Mouse (Mus musculus): ENCODE results near the gene Btbd8. TPM values are rescaled to one million over a fixed set of nuclear protein-coding genes. Genes with fewer than 3 reads are reported as not detected.

Btbd8 gene
- total and polyA plus RNA-seq, 2 experiments from 2014 or later, result 2.5 to 5.4 TPM

- H3K27ac ChIP-seq (ENCODE audit: low read depth), result no peak overlapping the region
Observed at GRCm38 (mm10) chr5:107497519-107498501, 60.0 kb downstream of the Btbd8 start.

GRCm38 (mm10) chr5:107498806-107499310, 61.1 kb downstream of the Btbd8 start:
- no peaks in the 10 kb centered on the region for H3K4me1 ChIP-seq (ENCODE audit: control insufficient read depth, insufficient read depth)
- TF ChIP-seq EP300 (IDR thresholded peaks at IDR 0.05; ENCODE audit: low read depth) (no peak), CTCF (IDR thresholded peaks at IDR 0.05; ENCODE audit: low read depth) (no peak)
- no peaks in the 10 kb centered on the region for H3K36me3 ChIP-seq (replicated peaks; ENCODE audit: control insufficient read depth, insufficient read depth, low read length)
- WGBS, result 78% methylated on average over 5 of the region's 5 CpGs
- H3K9ac ChIP-seq (replicated peaks; ENCODE audit: low read depth, low read length), result no peak overlapping the region
- no peak overlapping the region for H3K4me3 ChIP-seq (ENCODE audit: low read depth, low read length)
- ATAC-seq (ENCODE audit: insufficient read depth, low read depth) (no peak), DNase-seq (ENCODE audit: low spot score) (no peak)
- H3K9me3 ChIP-seq (replicated peaks; ENCODE audit: control insufficient read depth, low read length), result no peaks in the 10 kb centered on the region
- H3K4me2 ChIP-seq (ENCODE audit: low read depth, low read length), result no peak overlapping the region
- no peaks in the 10 kb centered on the region for H3K27me3 ChIP-seq (ENCODE audit: control insufficient read depth, insufficient read depth, low read length)
- H3K27ac ChIP-seq (ENCODE audit: low read depth), result no peak overlapping the region

More at GRCm38 (mm10) chr5:107497519-107498501, 60.0 kb downstream of the Btbd8 start:
- DNase-seq (ENCODE audit: low spot score) (no peak), ATAC-seq (ENCODE audit: insufficient read depth, low read depth) (no peak)
- peak overlapping the region; percentile 1; the same call in 1 of the 2 replicates for H3K4me2 ChIP-seq (ENCODE audit: low read depth, low read length)
- H3K9ac ChIP-seq (replicated peaks; ENCODE audit: low read depth, low read length), result no peak overlapping the region
- H3K9me3 ChIP-seq (replicated peaks; ENCODE audit: control insufficient read depth, low read length), result no peaks in the 10 kb centered on the region
- 70% methylated on average over 10 of the region's 10 CpGs for WGBS
- H3K4me1 ChIP-seq (ENCODE audit: control insufficient read depth, insufficient read depth), result no peaks in the 10 kb centered on the region
- TF ChIP-seq CTCF (IDR thresholded peaks at IDR 0.05; ENCODE audit: low read depth) (no peak), EP300 (IDR thresholded peaks at IDR 0.05; ENCODE audit: low read depth) (no peak)
- H3K4me3 ChIP-seq (ENCODE audit: low read depth, low read length), result no peak overlapping the region; the same call in 1 of the 2 replicates
- H3K27me3 ChIP-seq (ENCODE audit: control insufficient read depth, insufficient read depth, low read length), result no peaks in the 10 kb centered on the region
- H3K36me3 ChIP-seq (replicated peaks; ENCODE audit: control insufficient read depth, insufficient read depth, low read length), result no peaks in the 10 kb centered on the region

- Histone ChIP-seq H3K27me3 (ENCODE audit: control insufficient read depth, insufficient read depth, low read length) (no peaks in the 10 kb centered on the region), H3K4me2 (ENCODE audit: low read depth, low read length) (no peak overlapping the region), H3K9ac (replicated peaks; ENCODE audit: low read depth, low read length) (no peak overlapping the region), H3K27ac (ENCODE audit: low read depth) (no peak overlapping the region), H3K4me1 (ENCODE audit: control insufficient read depth, insufficient read depth) (no peaks in the 10 kb centered on the region), H3K36me3 (replicated peaks; ENCODE audit: control insufficient read depth, insufficient read depth, low read length) (0 out of 2 replicates have a peak, but pooled peaks cover 3% of the 10 kb centered on the region), H3K4me3 (ENCODE audit: low read depth, low read length) (no peak overlapping the region), H3K9me3 (replicated peaks; ENCODE audit: control insufficient read depth, low read length) (no peaks in the 10 kb centered on the region)
- WGBS, result 81% methylated on average over 5 of the region's 5 CpGs
- ATAC-seq (ENCODE audit: insufficient read depth, low read depth) (no peak), DNase-seq (ENCODE audit: low spot score) (no peak)
- TF ChIP-seq EP300 (IDR thresholded peaks at IDR 0.05; ENCODE audit: low read depth), result no peak
- TF ChIP-seq CTCF (IDR thresholded peaks at IDR 0.05; ENCODE audit: low read depth), result no peak
Observed at GRCm38 (mm10) chr5:107499891-107500535, 62.2 kb downstream of the Btbd8 start.

GRCm38 (mm10) chr5:107500741-107501140, 62.9 kb downstream of the Btbd8 start:
- 36% methylated on average over 1 of the region's 1 CpGs for WGBS
- TF ChIP-seq EP300 (IDR thresholded peaks at IDR 0.05; ENCODE audit: low read depth) (no peak), CTCF (IDR thresholded peaks at IDR 0.05; ENCODE audit: low read depth) (no peak)

GRCm38 (mm10) chr5:107507321-107507720, 69.5 kb downstream of the Btbd8 start, which contains the start of gene Gm42669:
Gm42669 (plus strand) TSS chr5:107507621.
- TF ChIP-seq CTCF (IDR thresholded peaks at IDR 0.05; ENCODE audit: low read depth), result no peak
- TF ChIP-seq EP300 (IDR thresholded peaks at IDR 0.05; ENCODE audit: low read depth), result no peak
- Histone ChIP-seq H3K36me3 (replicated peaks; ENCODE audit: control insufficient read depth, insufficient read depth, low read length) (0 out of 2 replicates have a peak, but pooled peaks cover 5% of the 10 kb centered on the region), H3K4me1 (ENCODE audit: control insufficient read depth, insufficient read depth) (no peaks in the 10 kb centered on the region), H3K27ac (ENCODE audit: low read depth) (no peak within 1 kb of the TSS), H3K4me3 (ENCODE audit: low read depth, low read length) (no peak within 1 kb of the TSS), H3K9ac (replicated peaks; ENCODE audit: low read depth, low read length) (no peak within 1 kb of the TSS), H3K27me3 (ENCODE audit: control insufficient read depth, insufficient read depth, low read length) (no peaks in the 10 kb centered on the region), H3K4me2 (ENCODE audit: low read depth, low read length) (no peak within 1 kb of the TSS), H3K9me3 (replicated peaks; ENCODE audit: control insufficient read depth, low read length) (no peaks in the 10 kb centered on the region)
- 70% methylated on average over 4 of the region's 4 CpGs for WGBS
- DNase-seq (ENCODE audit: low spot score) (no peak), ATAC-seq (ENCODE audit: insufficient read depth, low read depth) (no peak)

More at GRCm38 (mm10) chr5:107500741-107501140, 62.9 kb downstream of the Btbd8 start:
- 0 out of 2 replicates have a peak, but pooled peaks cover 5% of the 10 kb centered on the region for H3K36me3 ChIP-seq (replicated peaks; ENCODE audit: control insufficient read depth, insufficient read depth, low read length)
- H3K4me2 ChIP-seq (ENCODE audit: low read depth, low read length), result no peak overlapping the region
- H3K9ac ChIP-seq (replicated peaks; ENCODE audit: low read depth, low read length), result no peak overlapping the region
- H3K27ac ChIP-seq (ENCODE audit: low read depth), result no peak overlapping the region
- ATAC-seq (ENCODE audit: insufficient read depth, low read depth), result no peak
- H3K27me3 ChIP-seq (ENCODE audit: control insufficient read depth, insufficient read depth, low read length), result no peaks in the 10 kb centered on the region
- DNase-seq (ENCODE audit: low spot score), result no peak
- no peaks in the 10 kb centered on the region for H3K9me3 ChIP-seq (replicated peaks; ENCODE audit: control insufficient read depth, low read length)
- H3K4me1 ChIP-seq (ENCODE audit: control insufficient read depth, insufficient read depth), result no peaks in the 10 kb centered on the region
- H3K4me3 ChIP-seq (ENCODE audit: low read depth, low read length), result no peak overlapping the region

All from heart, postnatal 0 days (tissue).